Mouse (Mus musculus) hindbrain, embryonic 16.5 days (tissue): Measurements from ENCODE around the gene Sgms1. TPM values are rescaled to one million over a fixed set of nuclear protein-coding genes. Genes with fewer than 3 reads are reported as not detected.
"Not testable (repeated sequence)": the region's sequence is repeated elsewhere in the genome, so short reads cannot be mapped to it uniquely, and the experiment has no call there.

ENCODE experiments used
- ATAC-seq: fragments of 200-750 bp; cut with Nextera tagmentation; 2 replicates; pipeline ENCODE4 v1.8.0; 2017; ENCODE audit warnings: moderate TSS enrichment, moderate library complexity
- H3K27ac ChIP-seq: fragments of 300-500 bp; sonication (generic); 2 replicates; pipeline ENCODE4 v1.5.1; 2014; ENCODE audit warnings: low read depth, mild to moderate bottlenecking, control low read depth, low read length, moderate library complexity
- H3K27me3 ChIP-seq: fragments of 300-500 bp; sonication (generic); replicated peaks from 2 replicates; pipeline ENCODE4 v1.6.1; 2014; ENCODE audit warnings: low read length; ENCODE audit not compliant: control insufficient read depth, insufficient read depth
- H3K36me3 ChIP-seq: fragments of 300-500 bp; sonication (generic); 2 replicates; pipeline ENCODE4 v1.6.1; 2014; ENCODE audit warnings: mild to moderate bottlenecking, low read length, moderate library complexity, mixed read lengths; ENCODE audit not compliant: control insufficient read depth, insufficient read depth
- H3K4me1 ChIP-seq: fragments of 300-500 bp; sonication (generic); 2 replicates; pipeline ENCODE4 v1.6.1; 2014; ENCODE audit warnings: low read depth, low read length; ENCODE audit not compliant: control insufficient read depth, insufficient read depth
- H3K4me2 ChIP-seq: fragments of 300-500 bp; sonication (generic); 2 replicates; pipeline ENCODE4 v1.6.1; 2014; ENCODE audit warnings: mild to moderate bottlenecking, low read length, control low read depth, moderate library complexity
- H3K4me3 ChIP-seq: fragments of 300-500 bp; sonication (generic); 2 replicates; pipeline ENCODE4 v1.5.1; 2014; ENCODE audit warnings: mild to moderate bottlenecking, low read length, control low read depth, moderate library complexity
- H3K9ac ChIP-seq: fragments of 300-500 bp; sonication (generic); 2 replicates; pipeline ENCODE4 v1.6.1; 2014; ENCODE audit warnings: low read depth, mild to moderate bottlenecking, control low read depth, low read length, moderate library complexity
- H3K9me3 ChIP-seq: fragments of 300-500 bp; sonication (generic); 2 replicates; pipeline ENCODE4 v1.6.1; 2014; ENCODE audit warnings: mild to moderate bottlenecking, low read length, moderate library complexity; ENCODE audit not compliant: control insufficient read depth
- WGBS: fragments of 180-500 bp; shearing (Covaris S2); extraction: QIAGEN DNeasy Blood & Tissue Kit; methylation state at CpG from one replicate; pipeline ENCODE4 v1.1.7; 2014; 5-methylcytosine and 5-hydroxymethylcytosine counted together
- polyA plus RNA-seq: library from polyadenylated mRNA; unstranded; fragments of >200 nt; fragmentation: Nextera tagmentation; extraction: Ambion mirVana; gene quantifications from 2 replicates; pipeline ENCODE4 v1.2.1, GENCODE M21; 2015

The Sgms1 gene
- polyA plus RNA-seq, 1 experiment from 2014 or later, result 21.7 TPM

DNA sequence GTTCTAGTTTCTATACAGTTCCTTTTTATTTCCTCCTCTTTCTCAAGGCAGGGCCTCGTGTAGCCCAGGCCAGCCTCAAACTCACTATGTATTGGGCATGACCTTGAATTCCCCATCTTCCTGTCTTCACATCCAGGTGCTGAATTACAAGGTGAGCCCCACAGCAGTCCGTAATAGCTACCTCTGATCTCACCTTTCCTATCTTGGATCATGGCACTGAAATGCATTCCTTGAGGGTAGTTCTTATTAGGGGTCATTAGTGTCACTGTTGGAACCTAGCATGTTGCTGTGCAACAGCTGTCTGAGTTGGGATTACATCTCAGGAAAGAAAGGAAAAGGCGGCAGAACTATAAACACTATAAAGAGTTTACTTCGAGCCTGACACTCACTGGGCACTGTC lies 25.9 kb downstream of the Sgms1 start:
- H3K9ac ChIP-seq, result no peak overlapping the region
- 91% methylated on average over 4 of the region's 4 CpGs for WGBS
- H3K4me2 ChIP-seq, result no peak overlapping the region
- no peaks in the 10 kb centered on the region for H3K36me3 ChIP-seq
- H3K27me3 ChIP-seq, result no peaks in the 10 kb centered on the region
- ATAC-seq, result no peak
- H3K9me3 ChIP-seq, result no peaks in the 10 kb centered on the region
- no peak overlapping the region for H3K4me3 ChIP-seq
- no peak overlapping the region for H3K27ac ChIP-seq
- no peaks in the 10 kb centered on the region for H3K4me1 ChIP-seq

DNA sequence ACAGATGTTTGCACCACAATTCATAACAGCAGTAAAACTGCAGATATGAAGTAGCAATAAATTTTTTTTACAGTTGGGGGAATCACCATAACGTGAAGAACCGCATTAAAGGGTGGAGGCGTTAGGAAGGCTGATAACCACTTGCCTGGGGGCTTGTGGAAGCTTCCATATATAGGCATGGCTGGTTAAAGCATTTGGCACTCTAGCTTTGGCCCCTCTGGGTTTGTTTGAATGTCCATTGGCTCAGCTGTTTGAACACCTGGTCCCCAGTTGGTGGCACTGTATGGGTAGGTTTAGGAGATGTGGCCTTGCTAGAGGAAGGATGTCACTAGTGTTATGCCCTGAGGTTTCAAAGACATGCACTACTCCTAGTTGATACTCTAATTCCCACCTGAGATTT lies 27.0 kb downstream of the Sgms1 start:
- no peaks in the 10 kb centered on the region for H3K4me1 ChIP-seq
- no peak overlapping the region for H3K4me3 ChIP-seq
- H3K27ac ChIP-seq, result no peak overlapping the region
- ATAC-seq, result no peak
- H3K9me3 ChIP-seq, result no peaks in the 10 kb centered on the region
- no peaks in the 10 kb centered on the region for H3K27me3 ChIP-seq
- H3K36me3 ChIP-seq, result no peaks in the 10 kb centered on the region
- 70% methylated on average over 3 of the region's 3 CpGs for WGBS
- no peak overlapping the region for H3K9ac ChIP-seq
- no peak overlapping the region for H3K4me2 ChIP-seq

DNA sequence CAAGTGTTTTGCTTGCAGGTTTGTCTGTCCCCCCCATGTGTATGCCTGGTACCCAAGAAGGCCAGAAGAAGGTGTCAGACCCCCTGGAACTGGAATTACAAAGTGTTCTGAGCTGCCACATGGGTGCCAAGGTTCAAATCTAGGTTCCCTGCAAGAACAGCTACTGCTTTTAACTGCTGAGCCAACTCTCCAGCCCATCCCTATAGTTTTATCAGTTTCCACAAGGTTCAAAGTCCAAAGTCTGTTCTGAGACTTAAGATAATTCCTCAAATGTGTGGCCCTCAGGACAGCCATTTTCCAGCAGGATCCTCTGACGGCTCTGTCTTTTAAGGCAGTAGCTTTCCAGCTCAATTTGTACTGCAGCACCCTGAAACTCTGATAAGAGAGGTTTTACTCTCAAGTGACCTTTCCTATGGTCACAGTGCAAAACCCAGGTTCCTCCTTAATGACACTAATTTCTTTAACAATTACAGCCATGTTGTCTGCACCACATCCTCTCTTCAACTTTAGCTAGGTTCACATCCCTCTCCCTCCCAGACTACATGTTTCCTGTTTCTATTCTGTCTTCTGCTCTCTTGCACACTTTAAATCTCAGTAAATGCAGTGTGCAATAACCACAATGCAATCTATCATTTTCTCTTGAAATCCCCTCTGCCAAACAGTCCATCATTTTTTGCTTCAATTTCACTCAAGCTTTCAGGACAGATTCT lies 28.4 kb downstream of the Sgms1 start:
- no peak overlapping the region for H3K27ac ChIP-seq
- no peak overlapping the region for H3K9ac ChIP-seq
- no peak overlapping the region for H3K4me3 ChIP-seq
- no peaks in the 10 kb centered on the region for H3K9me3 ChIP-seq
- peaks cover 3% of the 10 kb centered on the region for H3K4me1 ChIP-seq
- H3K36me3 ChIP-seq, result no peaks in the 10 kb centered on the region
- WGBS, result 88% methylated on average over 1 of the region's 1 CpGs
- no peak overlapping the region for H3K4me2 ChIP-seq
- ATAC-seq, result no peak
- no peaks in the 10 kb centered on the region for H3K27me3 ChIP-seq

DNA sequence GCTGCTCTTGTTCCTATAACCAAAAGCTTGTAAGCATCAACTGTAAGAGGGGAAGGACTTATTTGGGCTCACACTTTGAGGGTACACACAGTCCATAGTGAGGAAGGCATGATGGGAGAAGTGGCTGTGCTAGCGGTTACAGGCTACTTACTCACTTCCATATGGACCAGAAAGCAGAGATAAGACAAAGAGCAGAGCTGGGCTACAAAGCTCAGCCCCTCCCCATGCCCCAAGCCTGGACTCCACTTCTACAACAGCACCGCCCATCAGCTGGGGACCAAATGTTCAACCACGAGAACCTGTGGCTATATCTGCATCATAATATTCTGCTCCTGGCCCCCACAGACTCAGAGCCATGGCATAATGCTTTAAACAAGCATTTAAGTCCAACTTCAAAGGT lies 29.0 kb downstream of the Sgms1 start:
- H3K4me3 ChIP-seq, result no peak overlapping the region
- 86% methylated on average over 3 of the region's 3 CpGs for WGBS

DNA sequence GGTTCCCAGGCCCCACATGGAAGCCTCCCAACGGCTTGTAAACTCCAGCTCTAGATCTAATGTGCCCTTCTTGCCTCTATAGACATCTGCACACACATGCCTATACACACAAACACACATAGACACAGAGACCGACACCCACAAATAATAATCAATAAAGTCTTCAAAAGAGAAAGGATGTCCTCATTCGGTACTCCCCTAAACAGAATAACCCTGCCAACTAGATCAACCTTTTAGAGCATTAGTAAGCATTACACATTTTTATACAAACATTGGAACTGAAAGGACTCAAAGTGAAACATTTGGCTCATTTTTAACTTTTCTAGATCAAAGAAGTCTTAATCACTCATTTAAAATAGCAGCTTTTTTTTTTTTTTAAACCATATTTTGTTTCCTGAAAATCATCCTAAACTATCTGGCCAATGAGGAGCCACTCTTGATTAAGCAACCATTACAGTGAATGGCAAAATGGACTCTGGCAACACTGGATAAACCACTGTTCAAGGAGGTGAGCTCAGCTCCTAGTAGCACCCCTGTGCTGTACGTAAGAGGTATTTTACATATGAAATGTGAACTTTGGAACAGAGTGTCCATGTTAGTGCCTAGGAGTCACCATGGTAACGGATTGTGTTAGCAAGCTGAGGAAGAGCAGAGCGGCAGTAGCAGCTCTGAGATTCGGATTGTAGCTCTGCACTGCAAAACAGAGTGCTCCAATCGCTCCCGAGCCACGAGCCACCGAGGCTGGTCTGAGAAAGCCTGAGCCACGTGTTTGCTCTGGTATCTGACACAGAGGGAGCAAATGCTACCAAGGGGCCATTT lies 30.6 kb downstream of the Sgms1 start:
- Histone ChIP-seq H3K4me3 (no peak overlapping the region), H3K36me3 (no peaks in the 10 kb centered on the region), H3K4me2 (no peak overlapping the region), H3K27ac (no peak overlapping the region), H3K27me3 (no peaks in the 10 kb centered on the region), H3K4me1 (peaks cover 6% of the 10 kb centered on the region), H3K9me3 (no peaks in the 10 kb centered on the region), H3K9ac (no peak overlapping the region)
- WGBS, result 48% methylated on average over 12 of the region's 12 CpGs
- ATAC-seq, result peak; percentile 63

More for the DNA sequence above, 29.0 kb downstream of the Sgms1 start:
- Histone ChIP-seq H3K27me3 (no peaks in the 10 kb centered on the region), H3K4me1 (peaks cover 6% of the 10 kb centered on the region), H3K27ac (no peak overlapping the region), H3K36me3 (no peaks in the 10 kb centered on the region), H3K9me3 (no peaks in the 10 kb centered on the region), H3K9ac (no peak overlapping the region), H3K4me2 (no peak overlapping the region)
- ATAC-seq, result no peak

DNA sequence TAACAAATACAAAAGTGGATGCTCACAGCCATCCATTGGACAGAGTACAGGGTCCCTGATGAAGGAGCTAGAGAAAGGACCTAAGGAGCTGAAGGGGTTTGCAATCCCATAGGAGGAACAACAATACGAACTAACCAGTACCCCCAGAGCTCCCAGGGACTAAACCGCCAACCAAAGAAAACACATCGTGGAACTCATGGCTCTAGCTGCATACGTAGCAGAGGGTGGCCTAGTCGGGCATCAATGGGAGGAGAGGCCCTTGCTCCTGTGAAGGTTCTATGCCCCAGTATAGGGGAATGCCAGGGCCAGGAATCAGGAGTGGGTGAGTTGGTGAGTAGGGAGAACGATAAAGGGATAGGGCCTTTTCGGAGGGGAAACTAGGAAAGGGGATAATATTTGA lies 31.5 kb downstream of the Sgms1 start:
- not testable (repeated sequence) for H3K27ac ChIP-seq, H3K36me3 ChIP-seq, H3K9me3 ChIP-seq, H3K27me3 ChIP-seq, H3K4me1 ChIP-seq, H3K4me3 ChIP-seq, ATAC-seq, H3K4me2 ChIP-seq, H3K9ac ChIP-seq
- 95% methylated on average over 7 of the region's 7 CpGs for WGBS

DNA sequence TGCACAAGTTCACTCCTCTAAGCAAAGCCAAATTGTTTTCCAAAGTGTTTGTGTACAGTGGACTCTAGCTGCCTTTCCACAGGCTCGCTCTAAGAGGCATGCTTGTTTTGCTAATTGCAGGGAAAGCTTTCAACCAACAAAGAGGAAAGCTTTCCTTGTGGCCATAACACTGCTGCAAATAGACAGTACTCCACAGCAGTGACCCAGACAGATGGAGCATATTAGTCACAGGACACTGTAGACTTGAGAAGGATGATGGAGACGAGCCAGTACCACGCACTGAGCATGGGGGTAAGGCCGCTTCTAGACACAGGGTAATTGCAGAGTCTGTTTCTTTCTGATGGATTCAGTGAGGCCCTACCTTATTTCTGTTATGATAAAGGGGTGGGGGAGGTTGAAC lies 33.3 kb downstream of the Sgms1 start:
- Histone ChIP-seq H3K27ac (peak overlapping the region; percentile 59), H3K4me1 (peaks cover 6% of the 10 kb centered on the region), H3K9ac (no peak overlapping the region), H3K4me3 (no peak overlapping the region), H3K4me2 (no peak overlapping the region), H3K27me3 (no peaks in the 10 kb centered on the region), H3K36me3 (no peaks in the 10 kb centered on the region), H3K9me3 (no peaks in the 10 kb centered on the region)
- 57% methylated on average over 4 of the region's 4 CpGs for WGBS
- ATAC-seq, result peak; percentile 85

DNA sequence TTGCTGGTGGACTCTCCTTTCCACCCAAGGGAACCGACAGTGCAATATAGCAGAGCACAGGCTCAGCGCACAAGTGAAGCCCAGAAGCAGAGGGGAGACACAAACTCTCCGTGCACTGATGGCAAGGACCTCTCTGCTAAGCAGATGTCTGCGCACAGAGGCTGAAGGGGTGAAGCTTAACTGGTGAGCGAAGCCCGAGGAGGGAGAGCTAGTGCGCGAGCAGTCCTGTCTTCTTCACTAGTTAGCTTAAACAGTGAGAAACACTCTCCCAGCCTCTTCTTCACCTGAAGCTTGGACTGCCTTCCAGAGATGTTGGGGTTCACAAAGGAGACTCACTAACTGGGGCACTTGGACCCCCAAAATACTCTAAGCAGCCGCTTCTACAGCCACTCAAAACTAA lies 36.1 kb downstream of the Sgms1 start:
- Histone ChIP-seq H3K4me1 (peaks cover 6% of the 10 kb centered on the region), H3K9me3 (no peaks in the 10 kb centered on the region), H3K27ac (no peak overlapping the region), H3K27me3 (no peaks in the 10 kb centered on the region), H3K4me3 (no peak overlapping the region), H3K36me3 (no peaks in the 10 kb centered on the region), H3K9ac (no peak overlapping the region), H3K4me2 (no peak overlapping the region)
- 92% methylated on average over 9 of the region's 9 CpGs for WGBS
- ATAC-seq, result no peak

DNA sequence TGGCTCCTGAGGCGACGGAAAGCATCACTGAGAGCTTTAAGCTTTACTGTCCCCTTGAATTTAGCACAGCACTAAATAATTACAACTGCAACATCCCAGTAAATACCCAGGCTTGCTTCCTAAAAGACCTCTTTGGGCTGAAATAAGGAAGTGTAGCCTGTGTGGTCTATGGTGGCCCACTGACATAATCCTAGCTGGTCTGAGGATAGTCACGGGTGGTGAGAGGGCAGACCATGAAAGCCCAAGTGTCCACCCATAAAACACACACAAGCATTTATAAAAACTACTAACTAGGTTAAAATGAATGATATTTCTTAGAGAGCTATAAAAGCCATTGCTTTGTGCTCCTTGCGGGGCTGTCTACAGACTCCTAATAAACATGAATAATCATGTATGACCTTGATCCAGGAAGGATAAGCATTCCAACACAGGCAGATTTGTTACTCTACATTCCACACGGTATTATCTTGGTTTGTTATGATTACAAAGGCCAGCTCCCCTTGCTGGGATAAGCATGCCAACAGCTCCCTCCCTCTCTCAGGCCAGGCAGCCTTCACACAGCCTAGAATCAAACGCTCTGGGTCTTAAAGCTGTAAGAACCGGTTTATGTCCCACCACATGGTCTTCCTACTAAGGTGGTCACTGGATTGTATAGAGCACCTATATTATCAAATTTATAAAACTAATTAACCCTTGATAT lies 40.4 kb downstream of the Sgms1 start:
- Histone ChIP-seq H3K36me3 (no peaks in the 10 kb centered on the region), H3K4me2 (no peak overlapping the region), H3K4me3 (no peak overlapping the region), H3K4me1 (peaks cover 15% of the 10 kb centered on the region), H3K27ac (no peak overlapping the region), H3K27me3 (no peaks in the 10 kb centered on the region), H3K9ac (no peak overlapping the region), H3K9me3 (no peaks in the 10 kb centered on the region)
- WGBS, result 52% methylated on average over 7 of the region's 7 CpGs
- no peak for ATAC-seq
